Mouse (Mus musculus): ENCODE data around the gene Dnajc10.

Dnajc10 gene

GRCm38 (mm10) chr2:80340537-80340936 lies 25.3 kb downstream of the Dnajc10 start:
- DNase-seq (ENCODE audit: low spot score in 2 of 2): no peak

- no peak for DNase-seq (ENCODE audit: low spot score in 2 of 2)
Measured at GRCm38 (mm10) chr2:80354531-80354930, 39.3 kb downstream of the Dnajc10 start.

GRCm38 (mm10) chr2:80356656-80357231 lies 41.5 kb downstream of the Dnajc10 start:
- no peak for DNase-seq (ENCODE audit: low spot score in 2 of 2)

DNA sequence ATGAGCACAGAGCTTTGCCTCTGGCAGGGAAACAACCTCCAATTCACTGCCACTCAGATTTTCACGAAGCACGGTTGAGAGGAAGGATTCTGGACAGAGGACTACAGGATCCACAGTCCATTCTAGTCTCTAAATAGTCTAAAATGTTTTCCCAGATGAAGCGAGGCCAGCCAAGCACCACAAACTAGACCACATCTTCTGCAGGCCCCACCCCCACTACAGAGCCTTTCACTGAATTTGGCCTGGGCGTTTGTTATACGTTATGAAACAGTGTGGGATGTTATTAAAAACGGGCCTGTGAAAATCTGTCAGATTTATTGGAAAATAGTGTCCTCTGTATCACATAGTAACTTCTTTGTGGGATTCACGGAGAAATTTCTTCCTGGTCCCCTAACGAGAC lies 56.2 kb downstream of the Dnajc10 start:
- DNase-seq (ENCODE audit: low spot score in 2 of 2): no peak

DNA sequence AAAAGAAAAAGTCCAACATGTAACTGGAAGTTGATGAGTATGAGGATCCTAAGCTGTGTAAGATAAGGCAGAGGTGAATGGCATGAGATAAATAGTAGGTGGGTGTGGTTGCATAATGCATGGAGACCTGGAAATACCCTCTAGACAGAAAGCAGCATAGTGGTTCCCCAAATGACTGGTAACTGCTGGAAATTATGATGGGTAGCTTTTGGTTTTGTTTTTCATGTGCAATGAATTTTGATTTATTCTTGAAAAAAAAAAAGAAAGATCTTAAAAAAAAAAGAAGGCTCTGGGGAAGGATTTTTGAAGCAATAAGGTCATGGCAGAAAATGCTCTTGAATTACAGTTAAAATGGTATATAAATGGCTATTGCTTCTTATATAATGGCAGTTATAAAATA lies 59.6 kb downstream of the Dnajc10 start:
- no peak for DNase-seq (ENCODE audit: low spot score in 2 of 2)

- DNase-seq (ENCODE audit: low spot score in 2 of 2): no peak
Measured at GRCm38 (mm10) chr2:80379848-80380247, 64.6 kb downstream of the Dnajc10 start.

DNA sequence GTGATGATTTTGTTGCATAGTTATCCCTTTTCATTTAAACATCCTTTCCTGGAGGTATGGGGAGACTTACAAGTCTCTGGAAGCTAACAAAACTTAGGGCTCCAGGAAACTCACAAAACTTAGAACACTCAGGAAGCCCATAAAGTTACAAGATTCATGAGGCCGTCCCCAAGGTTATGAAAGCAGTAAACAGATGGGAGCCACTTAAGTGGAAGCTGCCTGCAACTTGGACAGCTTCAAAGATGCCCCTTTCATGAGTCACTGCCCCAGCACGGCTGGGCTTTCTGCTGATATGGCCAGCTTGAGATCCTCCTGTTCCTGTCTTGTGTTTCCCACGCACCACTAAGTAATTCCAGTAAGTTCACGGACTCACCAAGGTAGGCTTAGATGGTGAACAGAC lies 69.2 kb downstream of the Dnajc10 start:
- DNase-seq (ENCODE audit: low spot score in 2 of 2): no peak

GRCm38 (mm10) chr2:80386255-80386654 lies 71.0 kb downstream of the Dnajc10 start:
- DNase-seq (ENCODE audit: low spot score in 2 of 2): no peak

DNA sequence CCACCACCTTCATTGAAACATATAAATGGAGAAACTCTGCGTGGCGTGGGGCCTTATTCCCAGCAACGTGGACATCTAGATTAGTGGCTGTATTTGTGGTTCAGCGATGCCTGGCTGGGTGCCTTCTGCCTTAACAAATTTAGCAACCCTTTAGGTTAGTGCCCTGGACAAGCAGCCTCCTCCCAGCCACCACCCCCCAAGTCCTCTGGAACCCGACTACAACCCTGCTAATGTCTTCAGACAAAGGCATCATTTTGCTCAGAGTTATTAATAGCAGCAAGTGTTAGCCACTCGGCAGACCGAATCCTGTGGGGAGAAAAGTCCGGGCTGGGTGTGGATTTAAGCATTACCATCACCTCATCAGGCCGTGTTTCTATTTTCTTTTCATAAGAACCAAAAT lies 72.4 kb downstream of the Dnajc10 start:
- DNase-seq (ENCODE audit: low spot score in 2 of 2): no peak

DNA sequence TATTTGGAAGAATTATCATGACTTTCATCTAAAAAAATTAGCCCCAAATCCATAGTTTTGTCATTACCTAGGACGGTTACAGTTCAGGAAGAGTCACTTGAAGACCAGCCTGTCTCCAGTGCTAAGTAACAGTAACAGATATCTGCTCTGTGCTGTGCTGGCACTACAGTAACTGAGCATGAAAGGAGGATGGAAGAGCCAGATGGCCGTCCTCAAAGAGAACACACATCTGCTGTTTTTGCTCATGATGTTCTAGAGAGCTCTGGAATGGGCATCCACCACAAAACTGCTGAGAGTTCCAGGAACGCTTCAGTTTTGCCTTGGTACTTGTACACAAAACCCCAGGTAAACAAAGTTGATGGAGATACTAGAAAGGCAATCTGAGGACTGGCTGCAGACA lies 73.1 kb downstream of the Dnajc10 start:
- no peak for DNase-seq (ENCODE audit: low spot score in 2 of 2)

DNA sequence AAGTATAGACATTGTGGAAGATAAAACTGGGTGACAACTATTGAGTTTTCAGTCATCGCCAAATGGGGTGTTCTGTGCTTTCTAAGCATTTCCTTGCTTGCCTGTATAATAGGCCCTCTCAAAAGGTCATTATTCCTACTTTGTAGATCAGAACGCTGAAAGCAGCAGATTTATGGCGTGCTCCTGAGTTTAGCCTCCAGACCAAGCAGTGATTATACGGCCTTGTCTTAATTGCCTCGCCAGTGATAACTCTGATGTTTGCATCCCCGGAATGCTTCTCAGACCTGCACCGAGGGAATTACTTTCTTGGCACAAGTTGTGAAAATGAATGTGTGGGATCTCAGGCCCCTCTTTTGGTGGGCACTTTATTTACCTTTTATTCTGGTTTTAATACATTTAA lies 80.8 kb downstream of the Dnajc10 start:
- no peak for DNase-seq (ENCODE audit: low spot score in 2 of 2)

GRCm38 (mm10) chr2:80396864-80397263 lies 81.6 kb downstream of the Dnajc10 start:
- DNase-seq (ENCODE audit: low spot score in 2 of 2): no peak

DNA sequence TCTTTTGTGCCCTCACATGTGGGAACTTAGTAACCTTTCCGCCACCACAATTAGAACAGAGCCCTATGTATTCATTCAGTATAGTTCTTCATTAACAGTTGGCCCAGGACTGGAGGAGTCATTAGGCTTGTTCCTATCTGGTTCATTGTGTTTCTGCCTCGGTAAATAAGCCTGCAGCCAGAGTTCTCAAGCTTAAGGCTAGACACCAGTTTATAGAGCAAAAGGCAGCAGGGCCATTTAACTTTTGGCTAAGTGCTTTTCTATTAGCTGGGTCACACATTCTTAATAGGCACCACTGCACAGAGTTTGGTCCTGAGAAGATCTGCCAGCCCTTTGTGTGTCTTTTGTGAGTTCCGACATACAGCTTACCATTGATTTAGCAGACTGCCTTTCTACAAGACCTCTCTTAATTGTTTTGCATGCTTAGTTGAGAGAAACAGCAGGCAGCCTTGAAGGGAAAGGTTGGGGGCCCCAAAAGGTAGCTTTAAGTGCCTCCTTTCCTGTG lies 83.4 kb downstream of the Dnajc10 start:
- DNase-seq (ENCODE audit: low spot score in 2 of 2): no peak
